Mouse (Mus musculus): ENCODE measurements around the gene Insc. TPM values are rescaled to one million over a fixed set of nuclear protein-coding genes. Genes with fewer than 3 reads are reported as not detected.

The Insc gene
- total RNA-seq, 2 experiments from 2014 or later: 1.8 to 2.2 TPM

DNA sequence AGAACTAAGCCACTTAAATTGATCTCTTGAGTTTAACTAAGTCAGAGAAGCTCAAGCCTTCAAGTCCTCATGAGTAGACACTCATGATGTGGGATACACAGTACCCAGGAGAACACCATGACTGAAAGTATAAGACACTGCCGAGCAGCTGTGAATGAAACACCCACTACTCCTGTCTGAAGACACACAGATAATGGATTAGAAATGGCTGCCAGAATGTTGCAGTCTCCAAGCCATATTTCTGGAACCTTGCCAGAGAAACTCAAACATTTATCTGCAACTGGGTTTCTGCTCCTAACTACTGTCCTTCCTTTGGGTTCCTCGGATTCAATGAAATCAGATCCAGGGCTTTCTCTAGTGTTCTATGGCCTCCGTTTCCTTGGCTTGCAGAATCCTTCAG is 23.0 kb downstream of the Insc start:
- no peak overlapping the region for H3K4me3 ChIP-seq
- DNase-seq (ENCODE audit: extremely low spot score in 1 of 2, low spot score in 2 of 2): no peak
- no peak for TF ChIP-seq CTCF (IDR thresholded peaks at IDR 0.05)
- H3K27ac ChIP-seq: no peak overlapping the region
- intact Hi-C loops (cut with DNase I): no loop called here

DNA sequence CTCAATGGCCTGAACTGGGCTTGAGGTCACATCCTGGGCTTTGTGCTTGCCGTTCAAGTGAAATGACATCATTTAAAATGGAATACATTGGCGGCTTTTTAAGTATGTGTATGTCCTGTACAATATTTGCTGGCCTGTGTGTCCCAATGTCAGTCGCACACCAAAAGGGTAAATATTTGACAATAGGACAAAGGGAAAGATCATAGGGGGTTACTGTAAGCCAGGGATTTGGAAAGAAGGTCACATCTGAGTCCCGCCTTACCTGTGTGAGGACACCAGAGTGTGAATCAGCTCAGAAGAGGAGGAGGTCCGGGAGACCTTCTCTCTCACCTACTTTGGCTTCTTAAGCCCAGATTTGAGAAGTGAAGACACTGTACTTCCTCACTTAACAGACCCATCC is 25.0 kb downstream of the Insc start:
- no peak overlapping the region for H3K4me3 ChIP-seq
- no peak for TF ChIP-seq CTCF (IDR thresholded peaks at IDR 0.05)
- DNase-seq (ENCODE audit: extremely low spot score in 1 of 2, low spot score in 2 of 2): no peak
- intact Hi-C loops (cut with DNase I): no loop called here
- no peak overlapping the region for H3K27ac ChIP-seq

DNA sequence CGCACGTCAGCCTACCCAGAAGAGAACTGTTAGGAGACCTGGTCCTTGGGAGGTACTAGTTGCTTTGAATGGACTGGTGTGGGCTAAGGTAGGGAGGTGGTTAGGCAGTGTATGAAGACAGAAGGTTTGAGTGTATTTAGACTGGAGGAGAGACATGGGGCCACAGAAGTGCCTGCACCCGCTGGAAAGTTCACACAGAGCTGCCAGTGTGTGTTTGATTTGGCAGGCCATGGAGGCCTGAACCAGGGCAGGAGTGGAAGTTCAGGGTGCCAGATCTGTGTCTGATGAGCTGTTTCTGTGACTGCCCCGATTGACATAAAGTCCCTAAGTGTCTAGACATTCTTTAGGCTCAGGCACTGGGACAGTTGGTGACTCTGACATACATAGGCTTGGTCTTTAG is 25.5 kb downstream of the Insc start:
- no peak for DNase-seq (ENCODE audit: extremely low spot score in 1 of 2, low spot score in 2 of 2)
- no peak overlapping the region for H3K4me3 ChIP-seq
- intact Hi-C loops (cut with DNase I): no loop called here
- H3K27ac ChIP-seq: no peak overlapping the region
- no peak for TF ChIP-seq CTCF (IDR thresholded peaks at IDR 0.05)

DNA sequence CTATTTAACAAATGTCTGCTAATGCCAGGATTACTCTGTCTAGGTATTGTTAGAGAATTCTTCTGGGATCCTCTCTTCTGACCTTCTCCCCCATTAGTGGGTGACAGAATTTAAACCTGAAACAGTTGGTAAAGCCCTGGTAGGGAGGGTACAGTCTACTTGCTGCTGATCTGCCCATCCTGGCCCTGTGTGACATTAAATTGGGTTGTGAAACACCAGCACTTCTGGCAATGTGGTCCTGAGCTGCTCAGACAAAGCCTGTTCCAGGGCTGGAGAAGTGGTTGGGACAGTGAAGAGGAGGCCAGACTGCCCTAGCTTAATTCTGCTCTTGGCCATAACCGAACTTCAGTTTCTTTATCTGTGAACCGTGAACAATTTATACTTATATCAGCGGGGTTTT is 27.1 kb downstream of the Insc start:
- no peak for DNase-seq (ENCODE audit: extremely low spot score in 1 of 2, low spot score in 2 of 2)
- intact Hi-C loops (cut with DNase I): no loop called here
- no peak overlapping the region for H3K4me3 ChIP-seq

DNA sequence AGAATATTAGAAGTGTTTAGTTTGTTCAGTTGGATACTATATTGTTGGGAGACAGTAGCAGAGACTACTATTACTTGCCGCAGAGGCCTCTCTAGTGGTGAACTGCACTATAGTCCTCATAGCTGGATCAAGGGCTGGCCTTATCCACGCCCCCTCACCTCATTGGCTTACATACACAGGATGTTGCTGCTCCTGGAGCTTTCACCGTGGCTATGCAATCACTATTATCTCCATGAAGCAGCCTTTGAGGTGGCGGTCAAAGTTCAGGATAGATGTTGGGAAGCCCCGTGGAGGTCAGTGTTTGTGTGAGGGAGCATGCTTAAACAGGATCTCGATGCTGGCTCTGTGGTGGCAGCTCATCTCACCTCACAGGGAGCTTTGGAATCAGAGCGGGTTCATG is 28.3 kb downstream of the Insc start:
- H3K4me3 ChIP-seq: no peak overlapping the region
- no peak overlapping the region for H3K27ac ChIP-seq
- DNase-seq (ENCODE audit: extremely low spot score in 1 of 2, low spot score in 2 of 2): no peak
- no peak for TF ChIP-seq CTCF (IDR thresholded peaks at IDR 0.05)
- intact Hi-C loops (cut with DNase I): no loop called here

More for the DNA sequence above, 27.1 kb downstream of the Insc start:
- no peak for TF ChIP-seq CTCF (IDR thresholded peaks at IDR 0.05)
- H3K27ac ChIP-seq: no peak overlapping the region

DNA sequence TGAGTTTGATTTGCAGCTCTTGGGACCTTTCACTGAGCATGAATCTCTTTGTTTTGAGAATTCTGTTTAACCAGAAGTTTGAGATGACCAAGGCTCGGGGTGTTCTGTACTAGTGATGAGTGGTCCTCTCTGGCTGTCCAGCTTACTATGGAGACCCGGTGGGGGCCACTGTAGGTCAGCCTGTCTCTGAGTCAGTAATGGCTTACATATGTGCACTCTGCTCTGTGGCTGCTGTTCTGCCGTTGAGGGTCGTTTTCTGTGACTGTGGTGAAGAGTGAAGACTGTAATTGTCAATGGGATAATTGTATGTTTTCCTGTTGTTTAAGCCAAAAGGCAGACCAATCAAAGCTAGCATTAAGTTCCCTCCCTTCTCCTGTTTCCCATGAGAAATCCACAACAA is 30.3 kb downstream of the Insc start:
- no peak overlapping the region for H3K4me3 ChIP-seq
- DNase-seq (ENCODE audit: extremely low spot score in 1 of 2, low spot score in 2 of 2): no peak
- no peak overlapping the region for H3K27ac ChIP-seq
- intact Hi-C loops (cut with DNase I): no loop called here
- TF ChIP-seq CTCF (IDR thresholded peaks at IDR 0.05): no peak

DNA sequence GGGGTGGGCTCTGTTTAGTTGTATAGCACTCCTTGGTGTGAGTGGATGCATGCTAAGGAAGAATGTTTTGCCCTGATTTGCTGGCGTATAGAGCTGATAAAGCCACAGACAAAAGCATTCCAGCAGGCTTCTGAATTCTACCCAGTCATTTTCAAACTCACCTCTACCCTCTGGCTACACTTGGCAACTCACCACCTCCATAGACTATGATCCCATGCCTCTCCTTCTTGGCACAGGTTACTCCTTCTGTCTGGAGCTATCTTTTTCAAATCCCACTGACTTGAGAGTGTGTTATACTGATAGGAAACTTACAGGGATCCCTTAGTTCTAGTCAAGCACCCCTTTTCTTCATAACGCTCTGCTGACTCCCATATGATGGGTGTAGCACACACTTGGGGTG is 32.4 kb downstream of the Insc start:
- intact Hi-C loops (cut with DNase I): no loop called here
- H3K27ac ChIP-seq: no peak overlapping the region
- no peak for TF ChIP-seq CTCF (IDR thresholded peaks at IDR 0.05)
- no peak for DNase-seq (ENCODE audit: extremely low spot score in 1 of 2, low spot score in 2 of 2)
- no peak overlapping the region for H3K4me3 ChIP-seq

DNA sequence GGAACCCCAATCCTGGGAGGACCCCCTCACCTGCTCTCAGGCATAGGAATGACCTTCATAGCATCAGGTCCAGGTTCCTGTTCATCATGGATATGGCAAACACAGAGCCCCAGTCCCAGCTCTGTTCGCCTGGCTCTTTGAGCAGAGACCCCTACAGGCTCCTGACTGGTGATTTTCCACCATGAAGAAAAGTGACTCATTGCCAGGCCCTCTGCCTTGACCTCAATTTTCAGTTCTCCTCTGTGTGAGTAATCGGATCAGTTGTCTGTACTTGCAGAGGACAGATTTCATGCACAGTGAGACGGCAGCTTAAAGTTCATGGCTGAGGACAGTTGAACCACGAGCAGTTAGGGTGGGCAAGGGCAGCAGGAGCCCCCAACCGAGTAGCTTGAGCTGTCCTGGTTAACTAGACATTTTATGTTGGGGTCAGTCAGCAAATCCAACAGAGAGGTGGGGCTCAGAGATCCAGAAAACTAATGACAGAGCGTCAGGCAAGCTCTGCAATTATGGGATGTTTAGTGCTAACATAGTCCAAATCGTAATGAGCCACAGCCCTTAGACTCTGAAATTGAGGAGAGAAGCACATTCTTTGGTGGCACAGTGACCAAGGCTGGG is 34.8 kb downstream of the Insc start:
- no peak overlapping the region for H3K27ac ChIP-seq
- DNase-seq (ENCODE audit: extremely low spot score in 1 of 2, low spot score in 2 of 2): no peak
- H3K4me3 ChIP-seq: no peak overlapping the region
- intact Hi-C loops (cut with DNase I): no loop called here
- TF ChIP-seq CTCF (IDR thresholded peaks at IDR 0.05): no peak

DNA sequence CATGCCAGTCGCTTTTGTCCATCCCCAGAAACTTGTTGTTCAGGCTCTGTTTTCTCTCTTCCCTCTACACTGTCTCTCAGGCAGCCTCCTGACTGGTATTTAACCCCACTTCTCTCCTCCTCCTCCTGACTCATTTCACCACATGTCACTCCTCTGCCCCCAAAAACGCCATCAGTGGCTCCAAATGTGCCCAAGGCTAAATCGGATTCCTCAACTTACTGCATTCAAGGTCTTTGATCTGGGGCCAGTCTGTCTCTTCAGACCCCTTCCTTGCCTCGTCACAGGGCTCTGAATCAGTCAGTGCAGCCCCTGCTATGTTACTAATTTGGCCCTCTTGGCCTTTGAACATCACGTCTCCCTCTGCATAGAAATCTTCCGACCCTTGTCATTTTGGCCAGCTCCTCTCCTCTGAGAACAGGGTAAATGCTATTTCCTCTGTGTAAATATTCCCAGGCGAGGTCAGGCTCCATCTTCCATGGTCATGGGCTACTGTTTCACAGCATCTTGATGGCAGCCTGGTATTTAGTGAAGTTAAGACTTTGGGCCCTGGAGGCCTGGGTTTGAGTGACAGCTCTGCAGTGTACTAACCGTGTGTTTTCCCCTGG is 35.7 kb downstream of the Insc start:
- intact Hi-C loops (cut with DNase I): no loop called here
- H3K4me3 ChIP-seq: no peak overlapping the region
- H3K27ac ChIP-seq: no peak overlapping the region
- DNase-seq (ENCODE audit: extremely low spot score in 1 of 2, low spot score in 2 of 2): no peak
- no peak for TF ChIP-seq CTCF (IDR thresholded peaks at IDR 0.05)

DNA sequence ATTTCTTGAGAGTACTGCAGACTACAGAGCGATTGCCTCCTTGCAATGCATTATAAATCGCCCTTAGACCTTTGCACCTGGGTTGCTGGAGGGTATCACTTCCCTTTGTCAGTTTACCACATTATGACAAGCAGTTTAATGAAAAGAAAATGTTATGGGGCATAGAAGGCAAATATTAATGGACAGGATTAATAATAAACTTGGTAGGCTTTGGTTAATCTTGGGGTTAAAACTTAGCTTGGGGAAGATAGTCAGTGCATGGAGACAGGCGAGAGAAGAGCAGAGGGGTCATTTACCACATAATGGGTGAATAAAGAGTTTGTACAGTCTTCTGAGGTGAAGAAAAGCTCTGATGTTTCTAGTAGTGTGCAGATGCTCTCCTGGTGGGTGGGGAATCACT is 39.8 kb downstream of the Insc start:
- intact Hi-C loops (cut with DNase I): no loop called here
- DNase-seq (ENCODE audit: extremely low spot score in 1 of 2, low spot score in 2 of 2): no peak
- TF ChIP-seq CTCF (IDR thresholded peaks at IDR 0.05): no peak
- Histone ChIP-seq H3K4me3 (no peak overlapping the region), H3K27ac (no peak overlapping the region)

DNA sequence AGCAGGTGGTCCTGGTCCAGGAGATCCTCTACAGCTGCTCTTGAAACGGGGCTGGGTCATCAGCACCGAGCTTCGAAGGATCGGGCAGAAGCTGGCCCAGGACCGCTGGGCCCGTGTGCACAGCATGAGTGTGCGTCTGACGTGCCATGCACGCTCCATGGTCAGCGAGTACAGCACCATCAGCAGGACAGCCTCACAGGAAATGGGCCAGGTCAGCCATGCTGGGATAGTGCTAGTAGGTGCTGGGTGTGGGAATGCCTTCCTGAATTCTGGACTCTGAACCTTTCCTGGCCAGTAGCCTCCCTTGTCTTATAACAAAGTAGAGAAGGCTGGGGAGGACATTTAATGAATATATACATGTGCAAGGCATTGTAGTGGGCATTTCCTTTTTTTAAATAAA is 47.6 kb downstream of the Insc start:
- intact Hi-C loops (cut with DNase I): no loop called here
- H3K27ac ChIP-seq: no peak overlapping the region
- no peak overlapping the region for H3K4me3 ChIP-seq
- no peak for DNase-seq (ENCODE audit: extremely low spot score in 1 of 2, low spot score in 2 of 2)
- TF ChIP-seq CTCF (IDR thresholded peaks at IDR 0.05): no peak

DNA sequence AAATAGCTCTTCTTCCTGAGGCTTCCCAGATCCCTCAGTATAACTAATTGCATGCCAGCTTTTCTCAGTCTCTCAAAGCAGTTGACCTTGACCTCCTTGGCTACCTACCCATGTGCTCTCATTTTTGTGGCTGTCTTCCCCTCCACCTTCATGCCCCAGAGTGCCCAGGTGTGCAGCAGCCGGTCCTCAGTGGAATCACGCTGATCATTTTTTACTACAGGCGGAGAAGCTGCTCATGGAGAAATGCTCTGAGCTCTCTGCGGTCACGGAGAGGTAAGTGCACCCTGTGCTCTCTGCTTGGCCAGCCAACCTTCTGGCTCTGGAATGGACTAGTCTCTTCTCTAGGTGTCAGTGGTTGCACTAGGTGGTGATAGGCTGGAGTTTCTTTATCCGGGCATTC is 48.5 kb downstream of the Insc start:
- no peak for DNase-seq (ENCODE audit: extremely low spot score in 1 of 2, low spot score in 2 of 2)
- intact Hi-C loops (cut with DNase I): no loop called here
- Histone ChIP-seq H3K27ac (no peak overlapping the region), H3K4me3 (no peak overlapping the region)
- no peak for TF ChIP-seq CTCF (IDR thresholded peaks at IDR 0.05)

DNA sequence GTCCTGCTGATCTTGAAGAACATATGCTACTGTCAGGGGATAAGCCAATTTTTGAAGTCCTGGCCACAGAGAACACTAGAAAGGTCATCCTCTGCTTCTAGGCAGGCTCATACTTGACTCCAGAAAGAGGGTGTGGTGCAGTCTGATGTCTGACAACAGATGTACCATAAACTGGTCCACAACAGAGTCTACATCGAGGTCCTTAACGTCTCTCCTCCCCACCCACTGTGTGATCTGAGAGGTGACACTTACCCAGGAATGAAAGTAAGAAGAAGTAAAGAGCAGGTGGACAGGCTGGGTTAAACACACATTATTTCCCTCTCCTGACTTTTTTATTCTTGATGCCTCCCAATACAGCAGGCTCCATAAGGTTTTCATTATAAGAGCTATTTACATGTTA is 50.9 kb downstream of the Insc start:
- no peak for DNase-seq (ENCODE audit: extremely low spot score in 1 of 2, low spot score in 2 of 2)
- no peak overlapping the region for H3K27ac ChIP-seq
- H3K4me3 ChIP-seq: no peak overlapping the region
- TF ChIP-seq CTCF (IDR thresholded peaks at IDR 0.05): no peak
- intact Hi-C loops (cut with DNase I): no loop called here
